Mouse (Mus musculus): ENCODE results near the gene Map7. TPM values are rescaled to one million over a fixed set of nuclear protein-coding genes. Genes with fewer than 3 reads are reported as not detected.

Map7 gene
- polyA plus RNA-seq, 1 experiment = 0.01 TPM

DNA sequence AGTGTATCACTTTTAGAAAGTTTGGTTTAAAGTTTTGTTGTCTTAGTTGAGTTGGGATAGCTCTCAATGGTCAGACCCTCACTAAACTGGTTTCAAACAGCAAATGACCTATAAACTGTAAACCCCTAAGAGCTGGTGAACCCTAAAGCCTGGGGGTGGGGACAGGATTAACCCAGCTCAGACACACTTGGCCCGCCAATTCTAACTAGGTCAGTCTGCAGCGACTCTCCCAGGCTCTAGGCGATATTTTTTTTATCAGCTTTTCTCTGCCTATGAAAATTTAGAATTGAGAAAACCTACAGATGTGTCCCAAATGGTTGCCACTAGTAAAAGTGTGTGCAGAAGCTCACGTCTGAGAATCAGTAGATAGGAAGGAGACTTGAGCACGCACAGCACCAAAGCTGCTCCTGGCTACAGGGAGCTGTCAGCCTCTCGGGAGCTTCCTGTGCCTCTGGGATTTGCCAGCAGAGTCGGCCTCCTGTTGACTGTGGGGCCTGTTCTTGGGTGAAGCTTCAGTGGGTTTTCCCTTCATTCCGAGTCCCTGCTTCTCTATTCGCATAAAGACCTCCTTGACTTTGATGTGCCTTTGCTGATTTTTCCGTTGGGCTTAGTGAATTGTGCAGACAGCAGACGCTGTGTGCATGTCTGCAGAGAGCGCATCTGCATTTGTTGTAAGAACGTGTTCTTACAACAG, 46.7 kb downstream of the Map7 start:
- Histone ChIP-seq H3K4me3 (no peak overlapping the region), H3K36me3 (ENCODE audit: control insufficient read depth, insufficient read depth) (no peaks in the 10 kb centered on the region), H3K4me2 (ENCODE audit: low read depth) (no peak overlapping the region), H3ac (ENCODE audit: control insufficient read depth, insufficient read length) (no peak overlapping the region), H3K79me2 (ENCODE audit: control insufficient read depth, insufficient read depth) (no peaks in the 10 kb centered on the region), H3K27me3 (ENCODE audit: control insufficient read depth, insufficient read depth, insufficient read length) (peaks cover 19% of the 10 kb centered on the region)
- no peak for TF ChIP-seq TCF3 (IDR thresholded peaks at IDR 0.05; ENCODE audit: insufficient read length, low read depth)
- no peak for TF ChIP-seq TCF12 (IDR thresholded peaks at IDR 0.05; ENCODE audit: insufficient read depth, poor library complexity, severe bottlenecking)
- TF ChIP-seq MAX (IDR thresholded peaks at IDR 0.05; ENCODE audit: low read depth) = no peak
- TF ChIP-seq USF1 (IDR thresholded peaks at IDR 0.05; ENCODE audit: low read depth) = no peak
- no peak for TF ChIP-seq E2F4 (IDR thresholded peaks at IDR 0.05; ENCODE audit: insufficient read depth)
- TF ChIP-seq POLR2AphosphoS2 (IDR thresholded peaks at IDR 0.05; ENCODE audit: insufficient read length, low read depth) = no peak
- no peak for TF ChIP-seq MYOD1 (IDR thresholded peaks at IDR 0.05; ENCODE audit: control insufficient read depth in 1 of 3, insufficient read length in 2 of 3, low read depth in 2 of 3)
- TF ChIP-seq REST (IDR thresholded peaks at IDR 0.05; ENCODE audit: insufficient read depth, insufficient read length) = no peak
- TF ChIP-seq CEBPB (IDR thresholded peaks at IDR 0.05; ENCODE audit: insufficient read depth, poor library complexity, severe bottlenecking) = no peak

GRCm38 (mm10) chr10:20197039-20197438, 48.8 kb downstream of the Map7 start:
- Histone ChIP-seq H3K79me2 (ENCODE audit: control insufficient read depth, insufficient read depth) (no peaks in the 10 kb centered on the region), H3K27me3 (ENCODE audit: control insufficient read depth, insufficient read depth, insufficient read length) (peaks cover 19% of the 10 kb centered on the region), H3K36me3 (ENCODE audit: control insufficient read depth, insufficient read depth) (no peaks in the 10 kb centered on the region), H3K4me2 (ENCODE audit: low read depth) (no peak overlapping the region), H3K4me3 (no peak overlapping the region), H3ac (ENCODE audit: control insufficient read depth, insufficient read length) (no peak overlapping the region)
- TF ChIP-seq POLR2AphosphoS2 (IDR thresholded peaks at IDR 0.05; ENCODE audit: insufficient read length, low read depth) = no peak
- no peak for TF ChIP-seq USF1 (IDR thresholded peaks at IDR 0.05; ENCODE audit: low read depth)
- TF ChIP-seq REST (IDR thresholded peaks at IDR 0.05; ENCODE audit: insufficient read depth, insufficient read length) = no peak
- TF ChIP-seq SRF (IDR thresholded peaks at IDR 0.05; ENCODE audit: control insufficient read depth, insufficient read length, low read depth) = no peak
- no peak for TF ChIP-seq MAX (IDR thresholded peaks at IDR 0.05; ENCODE audit: low read depth)
- no peak for TF ChIP-seq E2F4 (IDR thresholded peaks at IDR 0.05; ENCODE audit: insufficient read depth)
- TF ChIP-seq MYOD1 (IDR thresholded peaks at IDR 0.05; ENCODE audit: control insufficient read depth in 1 of 3, insufficient read length in 2 of 3, low read depth in 2 of 3) = no peak

- Histone ChIP-seq H3K4me3 (no peak overlapping the region), H3ac (ENCODE audit: control insufficient read depth, insufficient read length) (no peak overlapping the region), H3K4me2 (ENCODE audit: low read depth) (no peak overlapping the region), H3K27me3 (ENCODE audit: control insufficient read depth, insufficient read depth, insufficient read length) (peaks cover 19% of the 10 kb centered on the region), H3K36me3 (ENCODE audit: control insufficient read depth, insufficient read depth) (no peaks in the 10 kb centered on the region), H3K79me2 (ENCODE audit: control insufficient read depth, insufficient read depth) (no peaks in the 10 kb centered on the region)
- no peak for TF ChIP-seq MYOG (IDR thresholded peaks at IDR 0.05; ENCODE audit: control insufficient read depth in 1 of 3, insufficient read depth in 1 of 3, insufficient read length in 2 of 3, low read depth in 2 of 3)
- no peak for TF ChIP-seq TCF12 (IDR thresholded peaks at IDR 0.05; ENCODE audit: insufficient read depth, poor library complexity, severe bottlenecking)
- TF ChIP-seq MYOD1 (IDR thresholded peaks at IDR 0.05; ENCODE audit: control insufficient read depth in 1 of 3, insufficient read length in 2 of 3, low read depth in 2 of 3) = no peak
- TF ChIP-seq REST (IDR thresholded peaks at IDR 0.05; ENCODE audit: insufficient read depth, insufficient read length) = no peak
- no peak for TF ChIP-seq POLR2AphosphoS2 (IDR thresholded peaks at IDR 0.05; ENCODE audit: insufficient read length, low read depth)
- no peak for TF ChIP-seq POLR2A (IDR thresholded peaks at IDR 0.05; ENCODE audit: insufficient read length, low read depth)
- no peak for TF ChIP-seq MAX (IDR thresholded peaks at IDR 0.05; ENCODE audit: low read depth)
- no peak for TF ChIP-seq CEBPB (IDR thresholded peaks at IDR 0.05; ENCODE audit: insufficient read depth, poor library complexity, severe bottlenecking)
- TF ChIP-seq E2F4 (IDR thresholded peaks at IDR 0.05; ENCODE audit: insufficient read depth) = no peak
- no peak for TF ChIP-seq USF1 (IDR thresholded peaks at IDR 0.05; ENCODE audit: low read depth)
- no peak for TF ChIP-seq SRF (IDR thresholded peaks at IDR 0.05; ENCODE audit: control insufficient read depth, insufficient read length, low read depth)
- no peak for TF ChIP-seq TCF3 (IDR thresholded peaks at IDR 0.05; ENCODE audit: insufficient read length, low read depth)
Observed at GRCm38 (mm10) chr10:20198968-20199737, 50.9 kb downstream of the Map7 start.

DNA sequence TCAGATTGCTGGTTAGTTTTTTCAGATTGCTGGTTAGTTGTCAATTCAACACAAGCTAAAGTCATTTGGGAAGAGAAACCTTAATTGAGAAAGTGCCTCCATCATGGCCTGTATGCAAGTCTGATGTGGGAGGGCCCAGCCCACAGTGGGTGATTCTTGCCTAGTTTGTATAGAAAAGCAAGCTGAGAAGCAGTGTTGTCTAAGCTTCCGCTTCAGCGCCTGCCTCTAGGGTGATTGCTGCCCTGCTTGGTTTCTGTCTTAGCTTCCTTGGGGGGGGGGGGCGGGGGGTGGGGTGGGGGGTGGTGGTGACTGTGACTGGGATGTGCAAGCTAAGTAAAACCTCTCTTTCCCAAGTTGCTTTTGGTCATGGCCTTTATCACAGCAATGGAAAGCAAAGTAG, 53.0 kb downstream of the Map7 start:
- Histone ChIP-seq H3K36me3 (ENCODE audit: control insufficient read depth, insufficient read depth) (no peaks in the 10 kb centered on the region), H3K27me3 (ENCODE audit: control insufficient read depth, insufficient read depth, insufficient read length) (peaks cover 12% of the 10 kb centered on the region), H3K4me2 (ENCODE audit: low read depth) (no peak overlapping the region), H3K4me3 (no peak overlapping the region), H3ac (ENCODE audit: control insufficient read depth, insufficient read length) (no peak overlapping the region), H3K79me2 (ENCODE audit: control insufficient read depth, insufficient read depth) (no peaks in the 10 kb centered on the region)
- TF ChIP-seq E2F4 (IDR thresholded peaks at IDR 0.05; ENCODE audit: insufficient read depth) = no peak
- no peak for TF ChIP-seq USF1 (IDR thresholded peaks at IDR 0.05; ENCODE audit: low read depth)
- no peak for TF ChIP-seq POLR2AphosphoS2 (IDR thresholded peaks at IDR 0.05; ENCODE audit: insufficient read length, low read depth)
- no peak for TF ChIP-seq MYOG (IDR thresholded peaks at IDR 0.05; ENCODE audit: control insufficient read depth in 1 of 3, insufficient read depth in 1 of 3, insufficient read length in 2 of 3, low read depth in 2 of 3)
- TF ChIP-seq SRF (IDR thresholded peaks at IDR 0.05; ENCODE audit: control insufficient read depth, insufficient read length, low read depth) = no peak
- TF ChIP-seq REST (IDR thresholded peaks at IDR 0.05; ENCODE audit: insufficient read depth, insufficient read length) = no peak
- TF ChIP-seq MYOD1 (IDR thresholded peaks at IDR 0.05; ENCODE audit: control insufficient read depth in 1 of 3, insufficient read length in 2 of 3, low read depth in 2 of 3) = no peak
- no peak for TF ChIP-seq CEBPB (IDR thresholded peaks at IDR 0.05; ENCODE audit: insufficient read depth, poor library complexity, severe bottlenecking)
- TF ChIP-seq MAX (IDR thresholded peaks at IDR 0.05; ENCODE audit: low read depth) = no peak
- no peak for TF ChIP-seq TCF12 (IDR thresholded peaks at IDR 0.05; ENCODE audit: insufficient read depth, poor library complexity, severe bottlenecking)
- TF ChIP-seq TCF3 (IDR thresholded peaks at IDR 0.05; ENCODE audit: insufficient read length, low read depth) = no peak
- TF ChIP-seq POLR2A (IDR thresholded peaks at IDR 0.05; ENCODE audit: insufficient read length, low read depth) = no peak
